Mouse (Mus musculus): ENCODE data around the gene Madd.
"Not testable (repeated sequence)": the region's sequence is repeated elsewhere in the genome, so short reads cannot be mapped to it uniquely, and the experiment has no call there.

The Madd gene

GRCm38 (mm10) chr2:91125101-91125500 is 58.5 kb downstream of the Madd start:
- DNase-seq (ENCODE audit: low spot score), result no peak

DNA sequence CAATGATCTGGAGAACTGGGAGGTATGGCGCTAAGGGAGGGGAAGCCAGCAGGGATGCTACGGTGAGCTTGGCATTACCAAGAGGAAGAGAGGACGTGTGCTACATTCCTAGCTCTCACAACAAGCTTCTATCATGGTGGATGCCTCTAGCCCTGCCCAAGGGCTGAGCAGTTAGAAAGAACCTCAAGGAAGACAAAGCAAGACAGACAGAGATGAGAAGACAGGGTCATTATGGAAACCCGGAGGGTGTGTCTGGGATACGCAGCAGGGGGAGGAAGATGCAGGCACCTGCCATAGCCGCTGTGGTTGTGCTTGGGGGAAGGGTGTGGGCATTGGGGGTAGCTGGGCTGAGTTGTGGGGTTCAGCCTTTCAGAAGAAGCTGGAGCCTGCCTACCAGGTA is 60.1 kb downstream of the Madd start:
- no peak for DNase-seq (ENCODE audit: low spot score)

GRCm38 (mm10) chr2:91121497-91121896 is 62.1 kb downstream of the Madd start:
- no peak for DNase-seq (ENCODE audit: low spot score)

GRCm38 (mm10) chr2:91121011-91121410 is 62.6 kb downstream of the Madd start:
- DNase-seq (ENCODE audit: low spot score), result no peak

GRCm38 (mm10) chr2:91120261-91120671 is 63.4 kb downstream of the Madd start:
- no peak for DNase-seq (ENCODE audit: low spot score)

DNA sequence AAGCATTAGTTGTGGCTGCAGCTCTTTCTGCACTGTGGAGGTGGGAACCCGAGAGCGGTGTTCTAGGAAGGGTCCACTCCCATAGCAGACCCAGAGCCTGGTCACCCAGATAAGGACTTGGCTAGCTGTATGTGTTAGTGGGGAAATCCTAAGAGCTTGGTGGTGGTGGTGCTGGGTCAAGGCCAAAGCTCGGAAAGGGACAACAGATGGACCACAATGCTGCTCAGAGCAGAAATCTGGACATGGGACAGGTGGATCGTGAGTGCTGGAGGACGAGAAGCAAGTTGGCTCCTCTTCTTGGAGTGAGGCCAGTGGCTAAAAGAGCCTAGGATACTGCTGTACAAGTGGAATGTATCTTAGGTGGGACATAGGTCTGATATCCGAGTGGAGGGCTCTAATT is 64.1 kb downstream of the Madd start:
- no peak for DNase-seq (ENCODE audit: low spot score)

GRCm38 (mm10) chr2:91119061-91119460 is 64.6 kb downstream of the Madd start:
- no peak for DNase-seq (ENCODE audit: low spot score)

DNA sequence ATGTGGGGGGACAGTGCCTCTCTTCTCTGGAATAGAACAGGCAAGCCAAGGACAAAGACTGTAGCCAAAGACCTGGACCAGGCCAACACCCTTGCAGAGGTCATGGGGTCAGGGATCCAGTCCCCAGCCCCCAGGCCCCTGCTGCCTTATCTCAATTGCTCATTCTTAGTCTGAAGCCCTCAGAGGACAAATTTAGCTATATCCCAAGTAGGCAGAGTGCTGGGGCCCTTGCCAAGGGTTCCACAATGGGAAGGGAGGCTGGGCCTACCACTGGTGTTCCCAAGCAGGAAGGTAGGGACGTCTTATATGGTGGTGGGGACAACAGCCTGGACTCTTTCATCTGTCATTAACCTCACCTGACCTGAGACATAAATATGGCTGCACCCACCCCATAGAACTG is 65.0 kb downstream of the Madd start:
- no peak for DNase-seq (ENCODE audit: low spot score)

GRCm38 (mm10) chr2:91117585-91118275 is 65.9 kb downstream of the Madd start, which contains the start of gene Mybpc3:
Mybpc3 (plus strand) TSS chr2:91118144.
- no peak for DNase-seq (ENCODE audit: low spot score)

GRCm38 (mm10) chr2:91116842-91117241 is 66.8 kb downstream of the Madd start:
- no peak for DNase-seq (ENCODE audit: low spot score)

DNA sequence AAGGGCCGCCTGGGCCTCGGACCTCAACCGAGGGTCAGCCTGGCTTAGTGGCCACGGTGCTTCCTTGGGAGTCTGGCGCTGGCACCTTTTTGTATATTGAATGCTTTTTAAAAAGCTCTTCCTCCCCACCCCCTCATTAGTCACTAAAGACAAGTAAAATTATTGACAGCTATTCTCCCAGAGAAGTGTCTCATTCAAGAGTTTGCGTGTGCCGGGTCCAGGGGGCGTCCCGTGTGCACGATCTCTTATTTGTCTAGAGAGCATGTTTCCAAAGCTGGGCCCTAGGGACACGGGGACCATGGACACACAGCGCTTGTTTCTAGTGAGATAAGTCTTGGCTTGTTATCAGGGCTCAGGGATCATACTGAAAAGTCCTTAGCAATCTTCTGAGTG is 68.1 kb downstream of the Madd start:
- no peak for DNase-seq (ENCODE audit: low spot score)

DNA sequence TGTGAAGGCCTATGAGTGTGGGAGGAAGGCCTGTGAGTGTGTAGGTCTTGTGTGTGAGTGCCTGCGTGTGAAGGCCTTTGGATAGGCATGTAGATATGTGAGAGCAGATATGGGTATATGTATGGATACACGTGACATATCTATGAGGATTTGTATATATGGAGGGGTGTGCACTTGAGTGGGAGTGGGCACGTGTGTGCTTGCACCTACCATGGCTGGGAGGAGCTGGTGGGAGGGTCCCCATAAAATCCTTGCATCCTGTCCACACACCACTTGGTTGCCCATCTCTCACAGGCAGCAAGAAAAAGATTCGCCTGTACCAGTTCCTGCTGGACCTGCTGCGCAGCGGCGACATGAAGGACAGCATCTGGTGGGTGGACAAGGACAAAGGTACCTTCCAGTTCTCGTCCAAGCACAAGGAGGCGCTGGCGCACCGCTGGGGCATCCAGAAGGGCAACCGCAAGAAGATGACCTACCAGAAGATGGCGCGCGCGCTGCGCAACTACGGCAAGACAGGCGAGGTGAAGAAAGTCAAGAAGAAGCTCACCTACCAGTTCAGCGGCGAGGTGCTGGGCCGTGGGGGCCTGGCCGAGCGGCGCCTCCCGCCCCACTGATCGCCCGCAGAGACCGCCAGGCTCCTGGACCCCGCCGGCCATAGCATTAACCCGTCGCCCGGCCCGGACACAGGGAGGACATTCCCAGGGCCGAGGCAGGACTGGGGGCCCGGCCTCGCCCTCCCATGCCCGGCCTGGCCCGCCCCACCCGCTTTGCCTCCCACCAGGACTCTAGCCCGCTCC is 68.7 kb downstream of the Madd start:
- DNase-seq (ENCODE audit: low spot score), result peak; percentile 76

GRCm38 (mm10) chr2:91113852-91114251 is 69.8 kb downstream of the Madd start:
- DNase-seq (ENCODE audit: low spot score), result no peak

GRCm38 (mm10) chr2:91113334-91113733 is 70.3 kb downstream of the Madd start:
- no peak for DNase-seq (ENCODE audit: low spot score)

GRCm38 (mm10) chr2:91112491-91112890 is 71.1 kb downstream of the Madd start:
- DNase-seq (ENCODE audit: low spot score), result peak; percentile 76

DNA sequence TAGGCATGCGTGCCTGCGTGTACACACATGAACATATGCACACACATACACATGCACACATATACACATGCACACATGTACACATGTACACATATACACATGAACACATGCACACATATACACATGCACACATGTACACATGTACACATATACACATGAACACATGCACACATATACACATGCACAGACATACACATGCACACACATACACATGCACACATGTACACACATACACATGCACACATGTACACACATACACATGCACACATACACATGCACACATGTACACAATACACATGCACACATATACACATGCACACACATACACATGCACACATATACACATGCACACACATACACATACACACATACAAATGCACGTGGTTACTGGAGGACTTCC is 71.8 kb downstream of the Madd start:
- DNase-seq (ENCODE audit: low spot score), result not testable (repeated sequence)

DNA sequence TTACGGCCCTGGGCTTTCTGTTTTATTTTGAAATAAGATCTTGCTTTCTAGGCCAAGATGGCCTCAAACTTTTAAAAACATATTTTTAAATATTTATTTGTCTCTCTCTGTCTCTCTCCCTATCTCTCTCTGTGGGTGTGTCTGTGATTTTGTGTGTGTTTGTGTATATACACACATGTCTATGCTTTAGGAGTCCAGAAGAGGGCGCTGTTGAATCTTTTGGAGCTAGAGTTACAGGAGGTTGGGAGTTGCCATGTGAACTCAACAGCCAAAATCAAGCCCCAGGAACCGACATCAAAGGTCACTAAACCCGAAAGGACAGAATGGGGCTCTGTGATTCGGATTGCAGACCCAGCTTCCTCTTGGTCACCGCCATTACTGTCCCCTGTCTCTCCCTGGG is 73.2 kb downstream of the Madd start:
- DNase-seq (ENCODE audit: low spot score), result no peak

GRCm38 (mm10) chr2:91109807-91110385 is 73.7 kb downstream of the Madd start:
- DNase-seq (ENCODE audit: low spot score), result no peak

DNA sequence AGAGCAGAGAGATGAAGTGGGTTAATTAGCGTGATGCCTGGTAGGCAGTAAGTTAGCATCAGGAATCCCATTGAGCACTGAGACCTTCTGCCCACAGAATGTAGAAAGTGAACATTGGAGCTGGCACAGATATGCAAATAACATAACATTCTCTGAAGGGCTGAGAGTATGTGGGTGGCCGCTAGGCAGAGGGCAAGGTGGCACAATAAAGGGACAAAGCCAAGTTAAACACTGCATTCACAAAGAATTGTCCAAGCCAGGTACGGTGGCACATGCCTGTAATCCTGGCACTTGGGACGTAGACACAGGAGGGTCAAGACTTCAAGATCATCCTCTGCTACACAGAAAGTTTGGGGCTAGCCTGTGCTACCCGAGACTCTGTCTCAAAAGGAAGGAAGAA is 74.4 kb downstream of the Madd start:
- DNase-seq (ENCODE audit: low spot score), result no peak

- peak; percentile 38 for DNase-seq (ENCODE audit: low spot score)
Observed at GRCm38 (mm10) chr2:91108156-91108555, 75.5 kb downstream of the Madd start.

DNA sequence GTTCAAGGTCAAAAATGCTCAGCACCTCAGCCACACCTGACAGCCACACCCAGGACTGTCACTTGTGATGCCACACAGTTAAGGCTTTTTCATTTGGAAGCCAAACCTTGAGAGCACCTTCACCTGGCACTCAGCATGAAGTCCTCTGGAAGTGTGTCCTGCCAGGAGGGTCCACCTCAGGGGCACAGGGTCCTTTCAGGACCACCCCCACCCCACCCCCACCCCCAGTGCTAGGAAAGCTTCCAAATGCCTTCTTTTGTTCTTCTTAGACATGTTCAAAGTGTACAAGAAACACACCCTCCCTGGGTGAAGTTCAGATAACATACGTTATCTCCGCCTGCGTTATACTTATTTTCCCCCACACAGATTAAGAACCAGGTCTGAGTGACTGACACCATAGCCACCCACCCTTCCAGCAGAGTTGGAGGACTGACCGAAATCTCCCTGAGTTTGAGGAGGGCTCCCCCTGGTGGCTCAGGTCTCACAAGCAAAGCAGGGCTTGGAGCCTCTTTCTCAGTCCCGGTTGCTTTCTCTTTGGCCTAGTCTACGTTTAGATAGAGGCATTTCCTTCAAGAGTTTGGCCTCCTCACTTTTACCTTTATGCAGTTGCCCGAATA is 82.4 kb downstream of the Madd start:
- peak; percentile 87 for DNase-seq (ENCODE audit: low spot score)

- no peak for DNase-seq (ENCODE audit: low spot score)
Observed at GRCm38 (mm10) chr2:91098156-91098555, 85.5 kb downstream of the Madd start.

DNA sequence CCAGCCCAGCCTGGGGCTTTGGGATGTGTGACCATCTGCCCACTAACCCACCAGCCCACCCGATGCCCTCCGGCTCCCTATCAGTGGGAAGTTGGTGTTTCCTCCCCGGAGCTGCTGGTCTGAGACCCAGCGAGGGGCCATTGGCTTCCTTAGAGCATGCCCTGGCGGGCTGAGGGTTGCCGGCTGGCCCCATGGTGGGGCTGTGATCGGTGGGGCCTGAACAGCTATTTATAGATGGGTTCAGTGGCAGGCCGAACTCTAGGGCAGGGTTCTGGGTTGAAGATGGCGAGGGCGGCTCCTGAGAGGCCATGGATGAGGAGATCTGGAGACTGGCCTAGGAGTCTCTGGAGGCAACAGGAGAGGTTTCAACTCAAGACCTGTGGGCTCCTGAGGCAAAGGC is 86.6 kb downstream of the Madd start:
- no peak for DNase-seq (ENCODE audit: low spot score)

All from c-Kit-positive CD71-positive TER-119-positive erythroid progenitor cells, embryonic 14.5 days (primary cell).